12 mouse cellular contexts compared by ENCODE assay signal in the genomic region with DNA sequence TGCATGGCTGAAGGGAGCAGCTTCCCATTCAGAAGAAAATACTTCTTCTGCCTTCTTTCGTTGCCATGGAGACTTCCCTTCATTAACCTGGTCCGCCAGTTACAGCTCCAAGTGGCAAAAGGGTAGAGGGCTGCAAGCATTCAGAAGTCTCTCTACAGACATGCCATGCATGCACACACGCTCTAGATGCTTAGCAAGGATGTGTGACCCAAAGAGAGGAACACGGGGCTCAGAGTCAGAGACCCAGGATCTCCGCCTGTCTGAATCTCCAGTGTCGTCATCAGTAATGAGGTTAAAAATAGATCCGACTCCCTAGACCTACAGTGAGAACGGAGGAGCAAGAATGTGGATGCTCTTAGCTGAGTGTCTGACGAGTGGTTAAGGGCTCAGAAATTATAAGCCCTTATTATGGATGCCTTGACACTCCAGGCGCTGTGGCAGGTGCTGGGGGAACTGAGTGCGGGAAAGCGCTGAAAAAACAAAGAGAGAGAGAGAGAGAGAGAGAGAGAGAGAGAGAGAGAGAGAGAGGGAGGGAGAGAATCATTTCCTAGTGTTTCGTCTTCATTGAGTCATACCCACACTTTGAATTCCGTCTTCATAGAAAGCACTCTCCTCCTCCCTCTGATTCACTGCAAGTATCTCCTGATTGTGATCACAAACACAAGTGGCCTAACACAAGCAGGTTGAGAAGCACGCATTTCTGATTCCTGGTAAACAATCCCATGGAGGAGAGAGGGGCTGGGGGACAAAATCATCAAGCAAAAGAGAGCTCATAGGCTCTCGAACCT. TPM values are rescaled to one million over a fixed set of nuclear protein-coding genes. Genes with fewer than 3 reads are reported as not detected.
DNase-seq lines count a peak whose midpoint lies in the region; ATAC-seq lines count a peak whose summit lies in the region.
"Had no signal": no experiment of that assay in that cellular context is flagged by ENCODE, and none has a peak within 500 bp of the region (broad histone marks: within the 10 kb centered on the region; RNA-seq: fewer than 3 reads in every experiment).

No protein-coding gene starts in this region.

- H3K9me3 ChIP-seq in heart, embryonic 16.5 days (replicated peaks; ENCODE audit: control insufficient read depth, low read length) = no peaks in the 10 kb centered on the region
- no peaks in the 10 kb centered on the region for H3K9me3 ChIP-seq in hindbrain, embryonic 14.5 days (ENCODE audit: control insufficient read depth, low read length)
- no peaks in the 10 kb centered on the region for H3K9me3 ChIP-seq in neural tube, embryonic 14.5 days (ENCODE audit: control insufficient read depth, low read length)

- peaks cover 38% of the 10 kb centered on the region for H3K4me1 ChIP-seq in heart, embryonic 16.5 days (ENCODE audit: control insufficient read depth, insufficient read depth, low read length)
- H3K4me1 ChIP-seq in hindbrain, embryonic 14.5 days (replicated peaks; ENCODE audit: control insufficient read depth, insufficient read depth, low read length) = peaks cover 26% of the 10 kb centered on the region
- H3K4me1 ChIP-seq in neural tube, embryonic 14.5 days (ENCODE audit: control insufficient read depth, insufficient read depth, low read length) = peaks cover 23% of the 10 kb centered on the region

- WGBS in heart, embryonic 16.5 days = 26% methylated on average over 16 of the region's 16 CpGs
- WGBS in hindbrain, embryonic 14.5 days = 16% methylated on average over 16 of the region's 16 CpGs
- WGBS in neural tube, embryonic 14.5 days = 19% methylated on average over 16 of the region's 16 CpGs

- no peaks in the 10 kb centered on the region for H3K27me3 ChIP-seq in heart, embryonic 16.5 days (ENCODE audit: control insufficient read depth, insufficient read depth, low read length)
- H3K27me3 ChIP-seq in hindbrain, embryonic 14.5 days (ENCODE audit: control insufficient read depth, insufficient read depth, low read length) = no peaks in the 10 kb centered on the region
- no peaks in the 10 kb centered on the region for H3K27me3 ChIP-seq in neural tube, embryonic 14.5 days (ENCODE audit: control insufficient read depth, insufficient read depth, low read length)

- ATAC-seq in heart, embryonic 16.5 days (replicated peaks; ENCODE audit: extremely low read depth, insufficient read depth, low FRiP score) = no peak
- ATAC-seq in hindbrain, embryonic 14.5 days (ENCODE audit: low FRiP score) = no peak; the same call in 1 of the 2 replicates
- ATAC-seq in neural tube, embryonic 14.5 days (ENCODE audit: low read depth) = 0 out of 2 replicates have a peak, but pooled peaks have one; percentile 7

- H3K36me3 ChIP-seq in heart, embryonic 16.5 days (ENCODE audit: control insufficient read depth, insufficient read depth) = no peaks in the 10 kb centered on the region
- no peaks in the 10 kb centered on the region for H3K36me3 ChIP-seq in hindbrain, embryonic 14.5 days (replicated peaks; ENCODE audit: control insufficient read depth, insufficient read depth)
- no peaks in the 10 kb centered on the region for H3K36me3 ChIP-seq in neural tube, embryonic 14.5 days (ENCODE audit: control insufficient read depth, insufficient read depth, low read length)

- H3K27ac ChIP-seq in heart, embryonic 16.5 days (ENCODE audit: low read length) = no peak overlapping the region
- H3K27ac ChIP-seq in hindbrain, embryonic 14.5 days = peak overlapping the region; percentile 26; the same call in 1 of the 2 replicates
- no peak overlapping the region; the same call in 1 of the 2 replicates for H3K27ac ChIP-seq in neural tube, embryonic 14.5 days (ENCODE audit: low read depth, low read length)

- no peak overlapping the region for H3K9ac ChIP-seq in heart, embryonic 16.5 days (ENCODE audit: low read length)
- peak overlapping the region; percentile 28; the same call in 1 of the 2 replicates for H3K9ac ChIP-seq in hindbrain, embryonic 14.5 days
- peak overlapping the region; percentile 8; the same call in 1 of the 2 replicates for H3K9ac ChIP-seq in neural tube, embryonic 14.5 days (replicated peaks; ENCODE audit: low read depth, low read length)

- DNase-seq in heart, adult 18-20 months = no peak
- peak; percentile 41 for DNase-seq in embryo, embryonic 10.5 days (ENCODE audit: low spot score)
- DNase-seq in hindbrain, embryonic 14.5 days (ENCODE audit: low spot score) = peak; percentile 38
- no peak for DNase-seq in thymus, postnatal 4 days
- no peak for DNase-seq in liver
- no peak for DNase-seq in cerebellum, adult 8-10 months
- DNase-seq: gastrocnemius, postnatal 25 days; kidney, postnatal 10 days; lung, adult 18-20 months; spleen, adult 18-20 months had no signal

- H3K4me3 ChIP-seq in heart, embryonic 16.5 days (ENCODE audit: low read length) = peak overlapping the region; percentile 2; the same call in 1 of the 2 replicates
- H3K4me3 ChIP-seq in hindbrain, embryonic 14.5 days (replicated peaks; ENCODE audit: low read length) = no peak overlapping the region
- H3K4me3 ChIP-seq in neural tube, embryonic 14.5 days (ENCODE audit: low read depth, low read length) = no peak overlapping the region

- H3K4me2 ChIP-seq in heart, embryonic 16.5 days (ENCODE audit: low read depth, low read length) = peak overlapping the region; percentile 41; the same call in 1 of the 2 replicates
- peak overlapping the region; percentile 29 for H3K4me2 ChIP-seq in hindbrain, embryonic 14.5 days (replicated peaks)
- peak overlapping the region; percentile 21 for H3K4me2 ChIP-seq in neural tube, embryonic 14.5 days (ENCODE audit: low read depth, low read length)

RNA-seq across cellular contexts. Expression of a gene that starts 2.0 kb away (rescaled TPM):
- 67.0 and 74.3 TPM in 2 replicates for polyA plus RNA-seq in heart, embryonic 16.5 days (2015; fragmentation: Nextera tagmentation; extraction: Ambion mirVana)
- total RNA-seq in heart, adult 18-20 months (2021) = under 1 TPM; 0.33 to 0.74 TPM
- 26.8 and 30.2 TPM in 2 replicates for polyA plus RNA-seq in hindbrain, embryonic 14.5 days (2014; fragmentation: Nextera tagmentation; extraction: Ambion mirVana)
- 10.9 and 16.3 TPM in 2 replicates for polyA plus RNA-seq in neural tube, embryonic 14.5 days (2014; fragmentation: Nextera tagmentation; extraction: Ambion mirVana)

RNA-seq across cellular contexts. Expression of a gene that starts 2.5 kb away (rescaled TPM):
- 0.12 and 0.36 TPM in 2 replicates for polyA plus RNA-seq in heart, embryonic 16.5 days (2015; fragmentation: Nextera tagmentation; extraction: Ambion mirVana)
- not detected for total RNA-seq in heart, adult 18-20 months (2021)
- not detected in 2 replicates for polyA plus RNA-seq in hindbrain, embryonic 14.5 days (2014; fragmentation: Nextera tagmentation; extraction: Ambion mirVana)
- 0.18 and 0.20 TPM in 2 replicates for polyA plus RNA-seq in neural tube, embryonic 14.5 days (2014; fragmentation: Nextera tagmentation; extraction: Ambion mirVana)
- total RNA-seq: gastrocnemius, postnatal 25 days had no signal

Comparison
In these comparisons a context has a peak if more than half of its experiments do, and no peak if none do; other contexts are left out.
1. DNase-seq: peak in embryo, embryonic 10.5 days (single experiment) and hindbrain, embryonic 14.5 days (single experiment); none in heart, adult 18-20 months (0 of 2), thymus, postnatal 4 days (single experiment), liver (single experiment) and cerebellum, adult 8-10 months (single experiment).
2. Peak in every context shown above with its lines, with median percentiles within 50 percentile points of each other: H3K4me2 ChIP-seq.